Mouse (Mus musculus) T-cell, adult 66 days (primary cell): ENCODE data around the gene Prodh2. TPM values are rescaled to one million over a fixed set of nuclear protein-coding genes. Genes with fewer than 3 reads are reported as not detected.

ENCODE experiments used
- total RNA-seq, 2 experiments: library from RNA; stranded (reverse); gene quantifications; 3 replicates in 1 of 2; 4 replicates in 1 of 2; pipeline ENCODE4 v1.2.4; 2023

The Prodh2 gene
- not detected for total RNA-seq

DNA sequence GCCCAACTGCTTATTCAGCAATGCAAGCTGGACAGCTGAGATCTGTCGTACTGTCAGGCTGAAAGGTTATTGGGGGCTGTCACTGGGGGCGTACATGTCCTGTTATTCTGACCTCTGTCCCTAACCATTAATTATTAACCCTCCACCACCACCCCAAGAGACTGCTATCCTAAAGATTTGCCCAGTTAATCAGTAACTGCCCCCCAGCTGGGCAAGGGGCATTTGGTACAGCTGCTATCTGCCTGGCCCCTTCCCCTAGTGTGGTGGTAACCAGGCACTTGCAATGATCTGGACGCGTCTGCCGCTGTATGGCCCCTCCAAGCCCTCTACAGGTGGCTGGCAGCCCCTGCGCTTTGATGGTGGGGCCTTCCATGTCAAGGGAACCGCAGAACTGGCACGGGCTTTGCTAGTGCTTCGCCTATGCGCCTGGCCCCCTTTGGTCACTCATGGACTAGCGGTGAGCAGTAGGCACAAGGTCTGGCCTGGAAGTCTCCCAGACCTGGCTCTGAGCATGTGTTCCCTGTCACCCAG is at the start of gene Prodh2:
Prodh2 (plus strand) TSS at position 222 of the 531 bp plus-strand sequence.

DNA sequence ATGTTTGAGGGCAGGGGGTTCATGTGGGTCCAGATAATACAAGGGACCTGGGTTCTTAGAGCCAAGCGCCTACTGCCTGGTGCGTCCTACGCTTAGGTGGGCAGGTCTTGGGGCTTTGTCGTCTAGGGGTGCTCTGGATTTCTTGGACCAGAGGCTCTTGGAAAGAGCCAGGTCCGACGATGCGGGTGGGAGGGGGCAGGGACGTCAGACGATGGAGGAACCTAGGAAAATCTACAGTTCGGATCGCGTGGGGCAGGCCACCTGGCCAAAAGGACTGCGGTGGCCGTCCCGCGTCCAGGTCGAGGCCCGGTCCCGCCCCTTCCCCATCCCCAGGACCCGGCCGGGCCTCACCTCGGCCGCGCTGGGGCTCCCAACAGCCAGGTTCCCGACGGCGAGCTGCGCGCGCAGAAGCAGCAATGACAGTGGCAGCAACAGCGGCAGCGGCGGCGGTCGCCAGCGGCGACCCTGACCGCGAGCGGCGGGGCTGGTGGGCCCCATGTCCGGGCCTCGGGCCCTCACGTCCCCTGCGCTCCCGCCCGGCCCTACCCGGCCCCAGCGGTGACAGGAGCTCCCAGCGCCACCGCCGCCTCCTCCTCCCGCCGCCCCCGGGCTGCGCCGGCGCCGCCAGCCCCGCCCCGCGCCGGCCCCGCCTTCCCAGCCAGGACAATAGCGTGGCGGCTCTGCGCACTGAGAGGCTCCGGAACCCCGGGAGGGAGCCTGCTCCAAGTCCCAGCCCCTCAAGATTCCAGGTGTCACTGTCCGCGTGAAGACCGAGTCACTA is 48.3 kb upstream of the Prodh2 start, which contains the start of gene Aplp1:
Aplp1 (minus strand) TSS at position 565 of the 781 bp plus-strand sequence.

DNA sequence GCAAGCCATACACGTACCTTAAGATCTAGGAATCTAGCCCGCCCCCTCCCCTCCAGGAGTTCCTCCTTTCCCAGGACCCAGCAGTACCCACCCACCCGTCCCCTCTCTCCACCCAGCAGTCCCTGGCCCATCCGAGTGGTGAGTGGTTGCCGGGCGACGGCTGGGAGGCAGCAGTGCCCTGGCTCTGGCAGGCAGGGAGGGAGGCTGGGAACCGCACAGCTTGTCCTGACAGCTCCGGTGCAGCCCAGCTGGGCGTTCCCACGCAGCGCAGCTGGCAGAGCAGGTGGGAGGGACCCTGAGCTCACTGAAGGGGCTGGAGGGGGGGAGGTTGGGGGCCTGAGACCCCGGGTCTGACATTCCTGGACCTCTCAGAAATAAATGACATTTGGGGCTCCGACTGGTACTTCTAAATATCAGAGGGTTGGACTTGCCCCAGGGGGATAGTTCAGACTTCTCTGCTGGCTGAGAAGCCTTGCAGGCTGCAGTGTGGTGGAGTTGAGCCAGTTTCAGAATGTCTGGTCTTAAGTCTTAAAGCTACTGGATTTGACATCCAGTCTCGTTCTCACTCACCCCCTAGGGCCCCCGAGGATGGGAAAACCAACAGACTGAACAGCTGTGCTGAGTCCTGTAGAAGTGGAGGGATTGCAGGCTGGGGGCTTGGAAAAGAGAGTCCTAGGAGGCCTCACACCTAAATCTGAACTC is 35.6 kb upstream of the Prodh2 start, which contains the start of the genes Kirrel2 and Nphs1:
Kirrel2 (minus strand) TSS at position 62 of the 702 bp plus-strand sequence.
Nphs1 (plus strand) TSS at position 687 of the 702 bp plus-strand sequence.

GRCm38 (mm10) chr7:30534633-30535577 is 41.5 kb downstream of the Prodh2 start, which contains the start of gene Arhgap33:
Gene Arhgap33 (minus strand): TSS chr7:30535060.

GRCm38 (mm10) chr7:30552102-30553020 is 58.9 kb downstream of the Prodh2 start, which contains the start of the genes Hspb6 and Proser3:
Gene Hspb6 (plus strand): TSS chr7:30552178.
Gene Proser3 (minus strand): TSS chr7:30552299.

DNA sequence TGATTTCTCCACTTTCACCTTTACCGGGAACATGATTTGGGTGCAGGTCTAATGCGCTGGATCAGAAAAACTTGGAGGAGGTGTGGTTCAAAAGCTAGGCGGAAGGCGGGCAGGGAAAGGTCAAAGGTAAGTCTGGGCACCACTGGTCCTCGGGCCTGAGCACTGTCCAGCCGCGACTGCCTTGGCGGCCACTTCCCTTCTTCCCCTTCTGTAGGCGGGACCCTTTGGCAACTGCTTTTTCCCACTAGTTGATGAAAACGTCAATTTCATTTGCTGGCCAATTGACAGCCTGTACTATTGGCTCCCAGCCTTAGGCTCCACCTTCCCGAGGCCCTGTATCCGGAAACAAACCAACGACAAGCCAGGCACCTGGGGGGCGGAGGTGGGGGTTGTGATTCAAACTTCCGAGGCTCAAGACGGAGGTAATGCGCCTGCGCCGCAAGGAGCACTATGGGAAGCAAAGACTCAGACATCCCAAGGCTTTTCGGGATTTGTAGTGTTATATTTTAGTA is 66.1 kb downstream of the Prodh2 start, which contains the start of gene Lin37:
Lin37 (minus strand) TSS at position 396 of the 512 bp plus-strand sequence.

Other genes with a start within 250 kb of the Prodh2 start
- gene Thap8, start 213.5 kb upstream of the Prodh2 start, total RNA-seq: 1 to 10 TPM in 1 of 2 experiments, under 1 TPM in 1; 0.44 to 1.3 TPM
- gene Wdr62, start 213.2 kb upstream of the Prodh2 start, total RNA-seq: 1 to 10 TPM; 4.0 to 8.4 TPM
- under 1 TPM; 0.64 to 0.65 TPM for gene Clip3, start 201.9 kb upstream of the Prodh2 start, total RNA-seq
- gene Alkbh6, start 184.9 kb upstream of the Prodh2 start, total RNA-seq: 10 to 100 TPM; 39.8 to 42.3 TPM
- 1 to 10 TPM; 5.5 to 6.3 TPM for gene Syne4, start 178.8 kb upstream of the Prodh2 start, total RNA-seq
- 1 to 10 TPM; 6.6 to 9.5 TPM for gene E130208F15Rik, start 171.9 kb upstream of the Prodh2 start, total RNA-seq
- 10 to 100 TPM in 1 of 2 experiments, 1 to 10 TPM in 1; 8.8 to 11.4 TPM for gene Sdhaf1, start 169.7 kb upstream of the Prodh2 start, total RNA-seq
- not detected for gene Lrfn3, start 130.8 kb upstream of the Prodh2 start, total RNA-seq
- 10 to 100 TPM; 10.7 to 27.3 TPM for gene Tyrobp, start 79.9 kb upstream of the Prodh2 start, total RNA-seq
- 100 to 1,000 TPM; 185 to 201 TPM for gene Hcst, start 73.8 kb upstream of the Prodh2 start, total RNA-seq
- 10 to 100 TPM; 40.1 to 45.7 TPM for gene Nfkbid, start 71.9 kb upstream of the Prodh2 start, total RNA-seq
- 1 to 10 TPM; 3.8 to 4.3 TPM for gene Aplp1, start 48.1 kb upstream of the Prodh2 start, total RNA-seq
- gene Kirrel2, start 35.9 kb upstream of the Prodh2 start, total RNA-seq: not detected
- gene Nphs1, start 35.3 kb upstream of the Prodh2 start, total RNA-seq: not detected
- 1 to 10 TPM; 3.3 to 6.3 TPM for gene Arhgap33, start 41.4 kb downstream of the Prodh2 start, total RNA-seq
- 1 to 10 TPM; 2.0 to 2.3 TPM for gene Hspb6, start 58.6 kb downstream of the Prodh2 start, total RNA-seq
- 10 to 100 TPM; 15.1 to 19.7 TPM for gene Proser3, start 58.7 kb downstream of the Prodh2 start, total RNA-seq
- gene Lin37, start 66.2 kb downstream of the Prodh2 start, total RNA-seq: 10 to 100 TPM; 38.3 to 46.3 TPM
- 10 to 100 TPM; 74.3 to 75.7 TPM for gene U2af1l4, start 69.7 kb downstream of the Prodh2 start, total RNA-seq
- 10 to 100 TPM; 24.2 to 32.0 TPM for gene Gm49396, start 69.7 kb downstream of the Prodh2 start, total RNA-seq
- 100 to 1,000 TPM; 127 to 151 TPM for gene Psenen, start 70.0 kb downstream of the Prodh2 start, total RNA-seq
- gene Igflr1, start 71.8 kb downstream of the Prodh2 start, total RNA-seq: 10 to 100 TPM; 44.6 to 51.3 TPM
- 100 to 1,000 TPM; 136 to 141 TPM for gene Kmt2b, start 95.1 kb downstream of the Prodh2 start, total RNA-seq
- gene Zbtb32, start 105.3 kb downstream of the Prodh2 start, total RNA-seq: 1 to 10 TPM; 3.0 to 3.5 TPM
- 1 to 10 TPM in 1 of 2 experiments, under 1 TPM in 1; 0.79 to 1.1 TPM for gene Upk1a, start 119.2 kb downstream of the Prodh2 start, total RNA-seq
- 100 to 1,000 TPM; 198 to 235 TPM for gene Cox6b1, start 132.5 kb downstream of the Prodh2 start, total RNA-seq
- gene Etv2, start 142.2 kb downstream of the Prodh2 start, total RNA-seq: not detected
- gene Rbm42, start 156.7 kb downstream of the Prodh2 start, total RNA-seq: 100 to 1,000 TPM; 103 to 113 TPM
- 10 to 100 TPM; 30.2 to 32.6 TPM for gene Haus5, start 171.4 kb downstream of the Prodh2 start, total RNA-seq
- gene Pmis2, start 178.0 kb downstream of the Prodh2 start, total RNA-seq: not detected
- not detected for gene 2200002J24Rik, start 205.3 kb downstream of the Prodh2 start, total RNA-seq
- not detected for gene Atp4a, start 218.6 kb downstream of the Prodh2 start, total RNA-seq
- gene Tmem147, start 235.9 kb downstream of the Prodh2 start, total RNA-seq: 10 to 100 TPM; 45.0 to 50.3 TPM